Mouse (Mus musculus): ENCODE results near the gene Ppm1h. TPM values are rescaled to one million over a fixed set of nuclear protein-coding genes. Genes with fewer than 3 reads are reported as not detected.

The Ppm1h gene
- polyA plus RNA-seq, 1 experiment from 2014 or later, result 4.5 TPM

DNA sequence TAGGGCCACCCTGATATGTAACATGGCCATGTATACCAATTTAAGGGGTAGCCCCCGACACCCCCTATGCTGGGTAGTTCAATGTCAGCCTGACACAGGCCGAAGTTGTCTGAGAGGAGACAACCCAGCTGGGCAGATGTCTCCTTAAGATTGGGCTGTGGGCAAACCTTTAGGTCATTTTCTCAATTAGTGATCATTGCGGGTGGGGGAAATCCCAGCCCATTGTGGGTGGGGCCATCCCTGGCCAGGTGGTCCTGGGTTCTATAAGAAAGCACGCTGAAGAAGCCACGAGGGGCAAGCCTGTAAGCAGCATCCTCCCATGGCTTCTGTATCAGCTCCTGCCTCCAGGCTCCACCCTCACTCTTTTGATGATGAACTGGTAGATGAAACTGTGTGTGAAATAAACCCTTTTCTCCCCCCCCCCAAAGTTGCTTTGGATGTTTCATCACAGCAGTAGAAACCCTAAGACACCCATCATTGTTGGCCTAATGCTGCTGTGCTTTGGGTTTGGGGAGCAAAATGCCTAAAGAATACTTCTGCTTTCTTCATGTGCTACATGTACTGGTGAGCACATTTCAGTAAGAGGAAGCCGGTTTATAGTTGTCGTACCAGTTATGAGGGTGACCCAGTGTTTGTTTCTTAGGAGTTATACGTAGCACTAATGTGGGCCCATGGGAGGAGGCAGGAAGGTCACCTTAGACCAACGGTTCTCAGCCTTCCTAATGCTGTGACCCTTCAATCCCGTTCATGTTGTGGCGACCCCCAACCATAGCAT is 68.8 kb downstream of the Ppm1h start:
- no peak overlapping the region for H3K4me2 ChIP-seq (replicated peaks)
- H3K4me1 ChIP-seq, result no peaks in the 10 kb centered on the region
- H3K9me3 ChIP-seq (replicated peaks), result no peaks in the 10 kb centered on the region
- H3K27me3 ChIP-seq, result no peaks in the 10 kb centered on the region
- no peak for ATAC-seq (ENCODE audit: insufficient number of reproducible peaks, low FRiP score, low TSS enrichment, low read depth)
- no peaks in the 10 kb centered on the region for H3K36me3 ChIP-seq
- 77% methylated on average over 11 of the region's 11 CpGs for WGBS
- H3K9ac ChIP-seq, result no peak overlapping the region
- no peak overlapping the region for H3K27ac ChIP-seq (replicated peaks)
- H3K4me3 ChIP-seq (replicated peaks), result no peak overlapping the region

DNA sequence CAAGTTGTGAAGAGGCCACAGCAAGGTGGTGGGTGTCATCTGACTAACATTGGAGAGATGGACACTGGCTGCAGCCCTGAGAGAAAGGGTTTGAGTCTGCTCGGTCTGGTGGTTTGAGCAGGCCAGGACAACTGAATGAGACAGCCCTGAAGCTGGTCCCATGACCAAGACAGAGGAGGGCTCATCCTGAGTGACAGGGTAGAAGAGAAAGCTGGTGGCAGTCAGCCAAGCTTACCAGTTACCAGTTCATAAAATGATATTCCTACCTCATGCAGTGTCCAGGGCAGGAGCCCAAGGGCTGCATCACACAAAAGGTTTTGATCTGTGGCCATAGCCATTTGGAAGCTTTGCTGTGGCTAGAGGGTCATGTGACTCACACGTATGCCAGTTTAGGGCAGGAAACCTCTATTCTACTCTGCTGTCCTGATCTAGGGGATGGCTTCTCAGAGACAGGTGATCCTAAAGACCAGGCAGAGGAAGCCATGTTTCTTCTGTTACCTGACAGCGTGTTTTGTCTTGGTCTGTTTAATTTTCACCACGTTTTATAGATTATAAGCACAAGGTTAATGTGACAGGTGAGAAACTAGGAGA is 69.9 kb downstream of the Ppm1h start:
- H3K36me3 ChIP-seq, result no peaks in the 10 kb centered on the region
- WGBS, result 82% methylated on average over 4 of the region's 4 CpGs
- H3K4me1 ChIP-seq, result 0 out of 2 replicates have a peak, but pooled peaks cover 5% of the 10 kb centered on the region
- no peak overlapping the region for H3K4me3 ChIP-seq (replicated peaks)
- no peak overlapping the region for H3K27ac ChIP-seq (replicated peaks)
- H3K9me3 ChIP-seq (replicated peaks), result no peaks in the 10 kb centered on the region
- no peak overlapping the region for H3K4me2 ChIP-seq (replicated peaks)
- H3K9ac ChIP-seq, result no peak overlapping the region
- H3K27me3 ChIP-seq, result no peaks in the 10 kb centered on the region
- ATAC-seq (ENCODE audit: insufficient number of reproducible peaks, low FRiP score, low TSS enrichment, low read depth), result no peak

DNA sequence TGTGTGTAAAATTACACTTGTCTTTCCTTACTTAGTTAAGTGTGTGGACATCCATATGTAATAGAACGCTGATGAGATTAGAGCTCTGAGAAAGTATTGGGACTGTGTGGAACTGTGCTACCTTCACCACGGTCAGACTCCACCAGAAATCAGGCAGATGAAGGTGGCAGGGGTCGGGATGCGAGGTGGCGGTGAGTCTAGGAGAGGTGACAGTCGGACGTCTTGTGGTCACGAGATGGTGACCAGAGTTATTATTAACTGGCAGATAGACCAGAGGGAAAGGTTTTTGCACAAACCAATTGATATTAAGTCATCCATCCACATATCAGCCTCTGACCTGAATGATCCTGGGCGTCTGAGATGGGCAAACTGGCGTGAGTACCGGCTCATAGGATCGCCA is 70.5 kb downstream of the Ppm1h start:
- Histone ChIP-seq H3K27me3 (no peaks in the 10 kb centered on the region), H3K36me3 (no peaks in the 10 kb centered on the region), H3K9me3 (replicated peaks) (no peaks in the 10 kb centered on the region), H3K4me2 (replicated peaks) (no peak overlapping the region), H3K9ac (no peak overlapping the region), H3K4me3 (replicated peaks) (no peak overlapping the region), H3K4me1 (peaks cover 9% of the 10 kb centered on the region; the same call in 1 of the 2 replicates), H3K27ac (replicated peaks) (no peak overlapping the region)
- 92% methylated on average over 12 of the region's 12 CpGs for WGBS
- ATAC-seq (ENCODE audit: insufficient number of reproducible peaks, low FRiP score, low TSS enrichment, low read depth), result no peak

DNA sequence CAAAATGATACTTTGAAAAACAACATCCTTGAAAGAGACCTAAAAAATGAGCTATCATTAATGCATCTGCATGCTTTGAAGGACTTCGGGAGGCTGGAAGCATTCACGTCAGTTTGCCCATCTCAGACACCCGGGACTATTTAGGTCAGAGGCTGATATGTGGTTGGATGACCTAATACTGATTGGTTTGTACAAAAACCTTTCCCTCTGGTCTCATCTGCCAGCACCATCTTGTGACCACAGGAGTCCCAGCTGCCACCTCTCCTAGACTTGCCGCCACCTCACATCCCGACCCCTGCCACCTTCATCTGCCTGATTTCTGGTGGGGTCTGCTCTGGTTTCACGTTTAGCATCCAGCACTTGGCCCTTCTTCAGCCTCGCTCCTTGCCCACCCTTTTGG is 71.3 kb downstream of the Ppm1h start:
- Histone ChIP-seq H3K9me3 (replicated peaks) (no peaks in the 10 kb centered on the region), H3K9ac (no peak overlapping the region), H3K4me3 (replicated peaks) (no peak overlapping the region), H3K4me2 (replicated peaks) (no peak overlapping the region), H3K36me3 (no peaks in the 10 kb centered on the region), H3K27me3 (no peaks in the 10 kb centered on the region), H3K4me1 (peaks cover 9% of the 10 kb centered on the region; the same call in 1 of the 2 replicates), H3K27ac (replicated peaks) (no peak overlapping the region)
- WGBS, result 85% methylated on average over 7 of the region's 7 CpGs
- ATAC-seq (ENCODE audit: insufficient number of reproducible peaks, low FRiP score, low TSS enrichment, low read depth), result no peak

DNA sequence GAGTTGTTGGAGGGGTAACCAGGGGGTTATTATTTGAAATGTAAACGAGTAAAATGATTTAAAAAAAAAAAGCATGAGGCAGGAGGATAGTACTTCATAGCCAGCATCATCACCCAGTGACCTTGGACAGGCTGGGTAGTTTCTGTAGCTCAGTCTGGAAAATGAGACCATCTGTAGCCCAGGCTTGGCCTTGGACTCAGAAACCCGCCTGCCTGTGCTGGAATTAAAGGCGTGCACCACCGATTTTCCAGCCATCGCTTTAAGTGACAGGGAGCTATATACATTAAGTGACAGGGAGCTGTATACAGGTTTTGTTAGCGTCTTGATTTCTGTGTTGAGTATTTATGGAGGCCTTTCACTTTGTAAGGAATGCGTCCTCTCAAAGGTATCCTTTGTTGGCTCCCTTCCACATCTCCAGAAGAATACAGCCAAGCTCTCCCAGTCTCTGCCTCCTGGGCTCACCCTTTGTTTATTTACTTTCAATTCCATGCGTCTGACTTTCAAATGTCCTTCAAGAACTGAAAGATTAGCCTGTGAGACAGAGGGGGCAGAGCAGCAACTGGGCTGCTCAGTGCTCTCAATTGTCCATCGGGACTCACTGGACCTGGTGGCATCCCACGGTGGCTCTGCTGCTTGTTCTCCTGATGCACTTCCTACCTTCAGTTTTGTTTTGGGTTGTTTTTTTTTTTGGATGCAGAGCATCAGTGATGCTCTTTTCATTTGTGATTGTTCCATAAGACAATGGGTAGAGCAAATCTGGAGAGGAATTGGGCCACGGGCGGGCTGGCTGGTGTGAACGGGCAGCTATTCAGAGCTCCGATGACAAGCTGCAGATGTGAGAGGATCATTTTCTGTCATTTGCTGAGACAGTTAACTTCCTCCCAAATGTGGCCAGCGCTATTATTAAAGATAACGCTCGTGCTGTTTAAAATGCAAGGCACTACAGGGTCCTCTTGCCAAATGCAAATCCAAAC is 74.7 kb downstream of the Ppm1h start:
- Histone ChIP-seq H3K4me1 (peaks cover 13% of the 10 kb centered on the region), H3K36me3 (no peaks in the 10 kb centered on the region), H3K4me3 (replicated peaks) (no peak overlapping the region), H3K27ac (replicated peaks) (no peak overlapping the region), H3K9ac (no peak overlapping the region), H3K27me3 (no peaks in the 10 kb centered on the region), H3K4me2 (replicated peaks) (no peak overlapping the region), H3K9me3 (replicated peaks) (no peaks in the 10 kb centered on the region)
- 33% methylated on average over 17 of the region's 17 CpGs for WGBS
- no peak for ATAC-seq (ENCODE audit: insufficient number of reproducible peaks, low FRiP score, low TSS enrichment, low read depth)

DNA sequence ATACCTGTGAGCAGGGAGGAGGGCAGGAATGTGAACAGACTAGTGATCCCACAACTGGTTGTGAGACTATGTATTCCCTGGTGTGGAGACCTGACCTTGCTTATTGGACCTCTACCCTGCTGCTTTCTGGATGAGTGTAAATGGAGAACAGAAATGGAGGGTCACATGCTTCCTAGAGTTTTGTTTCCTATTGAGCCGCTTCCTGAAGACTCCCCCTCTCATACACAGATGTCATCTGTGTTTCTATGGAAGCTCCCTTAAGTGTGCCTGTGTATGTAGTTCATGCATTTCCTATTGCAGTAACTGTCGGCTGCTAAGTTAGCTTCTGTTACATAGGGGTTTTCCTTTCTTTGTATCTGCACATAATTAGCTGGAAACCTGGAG is 75.4 kb downstream of the Ppm1h start:
- no peaks in the 10 kb centered on the region for H3K9me3 ChIP-seq (replicated peaks)
- H3K36me3 ChIP-seq, result no peaks in the 10 kb centered on the region
- peaks cover 13% of the 10 kb centered on the region for H3K4me1 ChIP-seq
- H3K4me2 ChIP-seq (replicated peaks), result no peak overlapping the region
- no peak for ATAC-seq (ENCODE audit: insufficient number of reproducible peaks, low FRiP score, low TSS enrichment, low read depth)
- WGBS, result 21% methylated on average over 2 of the region's 2 CpGs
- H3K9ac ChIP-seq, result no peak overlapping the region
- no peak overlapping the region for H3K4me3 ChIP-seq (replicated peaks)
- no peak overlapping the region for H3K27ac ChIP-seq (replicated peaks)
- no peaks in the 10 kb centered on the region for H3K27me3 ChIP-seq

DNA sequence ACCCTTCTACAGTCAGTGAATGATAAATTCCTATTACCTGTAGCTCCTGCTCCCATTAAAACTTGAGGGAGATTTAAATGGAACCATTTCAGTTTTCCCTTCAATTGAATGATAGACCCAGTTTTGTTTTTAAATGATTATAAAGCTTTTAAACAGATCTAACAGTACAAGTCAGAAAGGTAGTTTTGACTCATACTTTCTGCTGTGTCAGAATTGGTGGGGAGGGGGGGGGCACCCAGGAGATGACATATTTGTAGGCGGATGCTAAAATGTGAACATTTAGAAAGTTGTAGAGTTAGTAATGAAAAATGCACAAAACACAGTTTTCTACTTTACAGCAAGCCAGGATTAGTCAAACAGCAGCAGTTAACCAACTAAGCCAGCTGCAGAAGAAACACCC is 76.4 kb downstream of the Ppm1h start:
- ATAC-seq (ENCODE audit: insufficient number of reproducible peaks, low FRiP score, low TSS enrichment, low read depth), result no peak
- H3K27me3 ChIP-seq, result no peaks in the 10 kb centered on the region
- no peak overlapping the region for H3K27ac ChIP-seq (replicated peaks)
- H3K36me3 ChIP-seq, result no peaks in the 10 kb centered on the region
- 82% methylated on average over 1 of the region's 1 CpGs for WGBS
- H3K4me1 ChIP-seq, result peaks cover 13% of the 10 kb centered on the region
- no peak overlapping the region for H3K4me3 ChIP-seq (replicated peaks)
- H3K9ac ChIP-seq, result no peak overlapping the region
- no peak overlapping the region for H3K4me2 ChIP-seq (replicated peaks)
- H3K9me3 ChIP-seq (replicated peaks), result no peaks in the 10 kb centered on the region

DNA sequence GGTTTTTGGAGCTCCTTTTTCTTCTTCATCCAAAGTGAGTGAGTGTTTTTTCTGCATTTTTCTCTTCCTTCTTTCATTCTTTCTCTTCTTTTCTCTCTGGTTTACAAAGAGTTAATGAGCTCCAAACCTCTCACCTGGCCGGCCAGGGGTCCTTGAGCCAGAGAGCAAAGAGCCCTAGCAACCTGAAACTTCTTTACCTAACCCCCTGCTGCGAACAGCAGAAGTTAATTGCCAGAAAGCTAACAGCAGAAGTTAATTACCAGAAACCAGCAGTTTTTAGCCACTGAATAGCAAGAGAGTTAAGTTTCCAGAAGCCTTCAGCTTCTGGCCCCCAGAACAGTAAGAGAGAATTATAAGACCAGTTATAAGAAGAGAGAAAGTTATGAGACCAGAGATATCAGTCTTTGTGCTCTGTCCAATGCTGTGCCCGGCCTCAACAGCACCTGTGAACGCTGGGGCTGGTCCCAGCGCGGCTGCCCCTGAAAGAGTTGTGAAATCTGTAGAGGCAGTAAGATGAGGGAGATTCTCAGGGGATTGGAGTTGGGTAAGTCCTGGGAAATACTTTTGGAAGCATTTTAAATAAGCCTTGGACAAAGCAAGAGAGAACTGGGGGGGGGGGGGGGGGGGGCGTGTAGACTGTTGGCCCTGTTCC is 78.4 kb downstream of the Ppm1h start:
- ATAC-seq (ENCODE audit: insufficient number of reproducible peaks, low FRiP score, low TSS enrichment, low read depth), result no peak
- 10% methylated on average over 7 of the region's 7 CpGs for WGBS
- H3K27me3 ChIP-seq, result no peaks in the 10 kb centered on the region

DNA sequence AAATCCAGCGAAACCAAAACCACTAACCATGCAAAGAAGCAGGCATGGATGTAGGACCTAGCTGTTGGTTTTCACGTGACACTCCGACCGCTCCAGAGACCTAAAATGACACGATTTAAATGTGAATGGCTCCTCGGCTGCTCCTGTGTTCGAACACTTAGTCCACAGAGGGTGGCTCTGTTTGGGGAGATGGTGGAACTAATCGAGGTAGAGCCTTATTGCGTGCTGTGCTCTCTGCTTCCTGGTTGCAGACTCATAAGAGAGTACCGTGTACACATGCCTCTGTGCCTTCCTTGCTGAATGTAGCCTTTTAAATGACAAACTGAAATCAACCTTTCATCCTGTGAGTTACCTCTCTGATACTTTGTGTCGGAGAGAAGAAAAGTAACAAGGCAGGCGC is 79.2 kb downstream of the Ppm1h start:
- 63% methylated on average over 12 of the region's 12 CpGs for WGBS
- Histone ChIP-seq H3K4me2 (replicated peaks) (no peak overlapping the region), H3K4me3 (replicated peaks) (no peak overlapping the region), H3K27me3 (no peaks in the 10 kb centered on the region), H3K9ac (no peak overlapping the region), H3K36me3 (no peaks in the 10 kb centered on the region), H3K9me3 (replicated peaks) (no peaks in the 10 kb centered on the region), H3K27ac (replicated peaks) (no peak overlapping the region), H3K4me1 (peaks cover 13% of the 10 kb centered on the region)
- no peak for ATAC-seq (ENCODE audit: insufficient number of reproducible peaks, low FRiP score, low TSS enrichment, low read depth)

More for the DNA sequence above, 78.4 kb downstream of the Ppm1h start:
- Histone ChIP-seq H3K36me3 (no peaks in the 10 kb centered on the region), H3K4me1 (peaks cover 13% of the 10 kb centered on the region), H3K4me2 (replicated peaks) (no peak overlapping the region), H3K4me3 (replicated peaks) (no peak overlapping the region), H3K9ac (no peak overlapping the region), H3K27ac (replicated peaks) (no peak overlapping the region), H3K9me3 (replicated peaks) (no peaks in the 10 kb centered on the region)

DNA sequence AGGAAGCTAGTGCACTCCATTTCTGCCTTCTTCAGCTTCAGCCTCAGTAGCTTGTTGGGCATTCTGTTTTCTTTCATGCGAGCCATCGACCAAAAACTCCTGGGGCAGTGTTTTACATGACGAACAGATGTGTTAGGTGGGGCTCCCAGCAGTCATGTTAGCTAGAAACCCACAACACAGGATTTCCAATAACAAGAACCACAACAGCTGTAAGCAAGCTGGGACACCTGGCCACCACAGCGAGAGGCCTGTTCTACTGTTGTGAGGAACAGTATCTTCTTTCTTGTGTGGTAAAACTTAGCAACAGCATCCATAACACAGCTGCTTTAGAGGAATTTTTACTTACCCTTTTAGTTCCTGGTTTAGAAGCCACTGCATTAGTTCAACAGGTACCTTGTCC is 79.8 kb downstream of the Ppm1h start:
- Histone ChIP-seq H3K4me1 (peaks cover 10% of the 10 kb centered on the region), H3K9ac (no peak overlapping the region), H3K36me3 (no peaks in the 10 kb centered on the region), H3K9me3 (replicated peaks) (no peaks in the 10 kb centered on the region), H3K27ac (replicated peaks) (no peak overlapping the region), H3K4me3 (replicated peaks) (no peak overlapping the region), H3K27me3 (no peaks in the 10 kb centered on the region), H3K4me2 (replicated peaks) (no peak overlapping the region)
- ATAC-seq (ENCODE audit: insufficient number of reproducible peaks, low FRiP score, low TSS enrichment, low read depth), result no peak
- 23% methylated on average over 4 of the region's 4 CpGs for WGBS

DNA sequence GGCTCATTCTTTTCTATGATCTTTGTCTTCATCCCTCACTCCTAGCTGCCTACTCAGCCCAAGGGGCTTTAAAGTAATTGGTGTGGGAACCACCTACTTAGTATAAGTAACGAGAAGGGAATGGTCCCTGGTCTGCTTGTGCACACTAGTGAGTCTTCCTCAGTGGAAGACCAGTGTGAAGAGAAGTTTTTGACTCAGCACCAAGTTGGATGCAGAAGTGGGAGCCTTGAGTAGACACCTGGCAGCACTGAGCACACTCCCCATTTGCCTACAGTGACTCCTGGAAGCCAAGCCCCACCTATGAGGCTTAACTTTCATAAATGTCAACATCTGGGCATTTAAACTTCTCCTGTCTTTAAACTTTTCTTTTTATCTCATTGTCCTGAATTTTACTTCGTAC is 81.2 kb downstream of the Ppm1h start:
- Histone ChIP-seq H3K27me3 (no peaks in the 10 kb centered on the region), H3K9me3 (replicated peaks) (no peaks in the 10 kb centered on the region), H3K27ac (replicated peaks) (no peak overlapping the region), H3K4me3 (replicated peaks) (no peak overlapping the region), H3K36me3 (no peaks in the 10 kb centered on the region), H3K9ac (no peak overlapping the region), H3K4me1 (peaks cover 4% of the 10 kb centered on the region; the same call in 1 of the 2 replicates), H3K4me2 (replicated peaks) (no peak overlapping the region)
- ATAC-seq (ENCODE audit: insufficient number of reproducible peaks, low FRiP score, low TSS enrichment, low read depth), result no peak
- 67% methylated on average over 2 of the region's 2 CpGs for WGBS
